Mouse (Mus musculus) ES-E14 (cell line): ENCODE data around the gene Wdfy2. TPM values are rescaled to one million over a fixed set of nuclear protein-coding genes. Genes with fewer than 3 reads are reported as not detected.

Experiments used
- DNase-seq: peaks from one replicate; pipeline ENCODE4 v3.0.0-alpha.2; 2013; ENCODE audit warnings: low read depth, low spot score
- H3K27ac ChIP-seq: 2 replicates; pipeline ENCODE4 v1.5.1; 2012; ENCODE audit warnings: low read depth, mild to moderate bottlenecking, low read length, moderate library complexity, mixed read lengths; ENCODE audit not compliant: poor library complexity, insufficient read depth, severe bottlenecking
- H3K36me3 ChIP-seq: 2 replicates; pipeline ENCODE4 v1.6.1; 2012; ENCODE audit warnings: mild to moderate bottlenecking, low read length, moderate library complexity, mixed read lengths; ENCODE audit not compliant: control insufficient read depth, poor library complexity, insufficient read depth, severe bottlenecking
- H3K4me1 ChIP-seq, 2 experiments: fragments of 150-350 bp in 1 of 2; sonication (generic) in 1 of 2; 2 replicates each; pipeline ENCODE4 v1.6.1; 2012; ENCODE audit warnings: low read length in 2 of 2, mild to moderate bottlenecking in 1 of 2, mixed read lengths in 1 of 2; ENCODE audit not compliant: control insufficient read depth in 2 of 2, insufficient read depth in 2 of 2, poor library complexity in 1 of 2
- H3K4me3 ChIP-seq, 2 experiments: fragments of 150-350 bp in 1 of 2; sonication (generic) in 1 of 2; 2 replicates each; pipeline ENCODE4 v1.5.1; 2012; ENCODE audit warnings: low read length in 2 of 2, low read depth in 1 of 2, mild to moderate bottlenecking in 1 of 2, mixed read lengths in 1 of 2; ENCODE audit not compliant: insufficient read depth in 1 of 2, poor library complexity in 1 of 2, severe bottlenecking in 1 of 2
- H3K9ac ChIP-seq: 2 replicates; pipeline ENCODE4 v1.6.1; 2012; ENCODE audit warnings: low read depth, mild to moderate bottlenecking, low read length, mixed read lengths; ENCODE audit not compliant: poor library complexity, insufficient read depth, severe bottlenecking
- H3K9me3 ChIP-seq: fragments of 150-350 bp; sonication (generic); 2 replicates; pipeline ENCODE4 v1.6.1; 2012; ENCODE audit warnings: low read depth, mild to moderate bottlenecking, low read length; ENCODE audit not compliant: control insufficient read depth, insufficient read depth
- CHD2 ChIP-seq: IDR thresholded peaks from 2 replicates; pipeline ENCODE4 v1.6.1; 2014; ENCODE audit warnings: mild to moderate bottlenecking, low read depth, low read length, inconsistent platforms
- HCFC1 ChIP-seq: IDR thresholded peaks from 2 replicates; pipeline ENCODE4 v1.6.1; 2012; ENCODE audit warnings: low read length, inconsistent platforms, borderline replicate concordance; ENCODE audit not compliant: insufficient read depth
- MAFK ChIP-seq: IDR thresholded peaks from 2 replicates; pipeline ENCODE4 v1.6.1; 2014; ENCODE audit warnings: mild to moderate bottlenecking, low read depth, low read length, inconsistent platforms; ENCODE audit not compliant: insufficient read depth
- ZC3H11A ChIP-seq: IDR thresholded peaks from 2 replicates; pipeline ENCODE4 v1.6.1; 2012; ENCODE audit warnings: low read depth, mild to moderate bottlenecking, inconsistent platforms, low read length, borderline replicate concordance
- ZNF384 ChIP-seq: IDR thresholded peaks from 2 replicates; pipeline ENCODE4 v1.6.1; 2012; ENCODE audit warnings: low read depth, low read length, inconsistent platforms
- in situ Hi-C, 2 experiments: fragments of 600-800 bp; cut with MboI; formaldehyde crosslinking; loops; one replicate each; pipeline ENCODE4 v1.15.1; 2025; ENCODE audit warnings: low sequenced_read_pairs in 2 of 2, inconsistent platforms in 1 of 2; ENCODE audit not compliant: unreplicated experiment in 2 of 2
- total RNA-seq: library from RNA; depleted of rRNA; stranded (reverse); fragments of 300-350 nt; gene quantifications from 2 replicates; pipeline ENCODE4 v1.2.3, GENCODE M21; 2012

The Wdfy2 gene
- total RNA-seq, 1 experiment: 7.0 TPM

DNA sequence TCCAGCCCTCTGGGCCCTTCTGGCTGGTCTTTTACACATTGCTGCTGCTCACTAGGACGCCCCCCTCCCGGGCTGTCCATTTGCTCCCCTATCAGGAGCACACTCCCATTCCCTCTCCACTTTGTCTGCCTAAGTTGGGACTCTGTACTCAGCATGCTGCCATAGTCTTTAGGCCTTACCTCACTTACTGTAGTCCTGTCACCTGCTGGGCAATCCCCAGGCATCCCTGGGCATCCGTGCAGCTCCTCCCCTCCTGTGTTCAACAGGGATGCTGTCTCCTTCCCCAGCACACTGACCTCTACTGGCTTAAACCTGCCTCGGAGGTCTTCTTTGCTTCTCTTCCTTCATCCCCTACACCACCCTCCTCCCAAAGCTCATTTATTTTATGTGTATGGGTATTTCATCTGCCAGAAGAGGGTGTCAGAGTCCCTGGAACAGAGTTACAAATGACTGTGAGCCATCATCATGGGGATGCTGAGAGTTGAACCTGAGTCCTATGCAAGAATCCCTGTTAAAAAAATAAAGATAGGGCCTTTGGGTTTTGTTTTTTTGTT, 44.7 kb downstream of the Wdfy2 start:
- in situ Hi-C loops: no loop called here
- Histone ChIP-seq H3K9me3 (no peaks in the 10 kb centered on the region), H3K9ac (no peak overlapping the region)

DNA sequence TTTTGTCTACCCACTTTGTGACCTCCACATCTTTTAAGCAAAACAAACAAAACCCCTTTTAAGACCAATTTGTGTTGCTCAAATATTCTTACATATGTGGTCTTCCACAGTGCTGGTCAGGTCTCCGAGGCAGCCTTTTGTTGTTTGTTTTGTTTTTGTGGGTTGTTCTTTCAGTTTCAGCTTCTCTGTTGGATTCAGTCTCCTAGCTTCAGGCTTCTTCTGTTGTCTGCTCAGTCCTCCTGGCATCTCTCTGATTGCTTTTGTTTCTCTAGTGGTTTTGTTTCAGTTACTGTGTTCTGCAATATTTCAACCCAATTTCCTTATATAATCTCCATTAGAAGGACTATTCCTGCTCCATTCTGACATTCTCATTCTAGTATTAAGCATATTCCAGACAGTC, 46.1 kb downstream of the Wdfy2 start:
- no peak overlapping the region for H3K27ac ChIP-seq
- no peaks in the 10 kb centered on the region for H3K9me3 ChIP-seq
- in situ Hi-C loops: no loop called here
- TF ChIP-seq MAFK (no peak), ZNF384 (no peak), HCFC1 (no peak), ZC3H11A (no peak), CHD2 (no peak)
- no peak for DNase-seq
- H3K36me3 ChIP-seq: no peaks in the 10 kb centered on the region
- peaks cover 0 to 4% of the 10 kb centered on the region in 2 experiments; a peak in 2 of 4 replicates for H3K4me1 ChIP-seq
- no peak overlapping the region for H3K4me3 ChIP-seq
- no peak overlapping the region for H3K9ac ChIP-seq

More for the DNA sequence above, 44.7 kb downstream of the Wdfy2 start:
- no peak for DNase-seq
- H3K36me3 ChIP-seq: no peaks in the 10 kb centered on the region
- H3K27ac ChIP-seq: no peak overlapping the region
- no peak overlapping the region for H3K4me3 ChIP-seq
- no peak for TF ChIP-seq ZNF384
- no peak for TF ChIP-seq CHD2
- TF ChIP-seq MAFK: no peak
- no peak for TF ChIP-seq ZC3H11A
- no peak for TF ChIP-seq HCFC1
- H3K4me1 ChIP-seq: peaks cover 0 to 4% of the 10 kb centered on the region in 2 experiments; a peak in 2 of 4 replicates

DNA sequence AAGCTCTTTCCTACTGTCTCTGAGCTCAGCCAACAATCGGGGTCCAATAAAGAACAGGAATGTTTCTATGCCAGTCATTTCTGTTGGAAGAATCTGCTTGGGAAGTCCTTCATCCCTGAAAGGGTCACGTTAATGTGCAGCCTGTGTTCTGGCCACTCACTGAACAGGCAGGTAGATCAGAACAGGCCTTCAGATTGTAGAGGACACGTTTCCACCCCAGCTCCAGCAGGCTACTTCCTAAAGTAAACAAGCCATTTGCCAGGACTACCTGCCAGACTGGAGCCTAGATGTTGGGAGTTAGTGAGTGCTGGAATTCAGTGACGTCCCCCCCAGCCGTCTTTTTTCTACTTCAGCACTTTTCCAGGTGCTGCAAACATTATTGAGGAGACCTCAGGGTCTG, 46.7 kb downstream of the Wdfy2 start:
- no peak overlapping the region for H3K27ac ChIP-seq
- no peak for TF ChIP-seq ZC3H11A
- TF ChIP-seq ZNF384: no peak
- TF ChIP-seq CHD2: no peak
- TF ChIP-seq MAFK: no peak
- TF ChIP-seq HCFC1: no peak

DNA sequence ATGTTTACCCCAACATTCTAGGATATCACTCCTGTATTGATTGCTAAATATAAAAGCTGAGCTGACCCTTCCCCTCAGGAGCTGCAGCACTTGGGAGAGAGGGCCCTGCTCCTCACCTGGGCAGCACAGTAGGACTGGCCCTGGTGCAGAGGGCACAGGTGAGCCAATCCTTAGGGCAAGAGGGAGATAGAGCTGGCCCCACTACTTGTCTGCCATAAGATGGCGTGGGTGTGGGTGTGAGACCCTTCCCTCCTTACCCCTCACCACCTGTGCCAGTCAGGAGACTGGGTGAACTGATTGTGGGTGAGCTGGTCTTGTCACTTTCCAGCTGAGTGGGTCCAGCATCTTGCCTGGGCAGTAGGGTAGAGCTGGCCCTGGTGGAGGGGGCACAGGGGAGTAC, 47.2 kb downstream of the Wdfy2 start:
- no peak overlapping the region for H3K4me3 ChIP-seq
- H3K4me1 ChIP-seq: peaks cover 0 to 3% of the 10 kb centered on the region in 2 experiments; a peak in 2 of 4 replicates
- H3K9ac ChIP-seq: no peak overlapping the region
- no peaks in the 10 kb centered on the region for H3K36me3 ChIP-seq
- in situ Hi-C loops: no loop called here
- H3K27ac ChIP-seq: no peak overlapping the region
- DNase-seq: no peak
- no peaks in the 10 kb centered on the region for H3K9me3 ChIP-seq
- TF ChIP-seq HCFC1: no peak

More for the DNA sequence above, 46.7 kb downstream of the Wdfy2 start:
- Histone ChIP-seq H3K9me3 (no peaks in the 10 kb centered on the region), H3K9ac (no peak overlapping the region), H3K4me3 (no peak overlapping the region), H3K4me1 (peaks cover 0 to 4% of the 10 kb centered on the region in 2 experiments; a peak in 2 of 4 replicates), H3K36me3 (no peaks in the 10 kb centered on the region)
- DNase-seq: no peak
- in situ Hi-C loops: no loop called here

DNA sequence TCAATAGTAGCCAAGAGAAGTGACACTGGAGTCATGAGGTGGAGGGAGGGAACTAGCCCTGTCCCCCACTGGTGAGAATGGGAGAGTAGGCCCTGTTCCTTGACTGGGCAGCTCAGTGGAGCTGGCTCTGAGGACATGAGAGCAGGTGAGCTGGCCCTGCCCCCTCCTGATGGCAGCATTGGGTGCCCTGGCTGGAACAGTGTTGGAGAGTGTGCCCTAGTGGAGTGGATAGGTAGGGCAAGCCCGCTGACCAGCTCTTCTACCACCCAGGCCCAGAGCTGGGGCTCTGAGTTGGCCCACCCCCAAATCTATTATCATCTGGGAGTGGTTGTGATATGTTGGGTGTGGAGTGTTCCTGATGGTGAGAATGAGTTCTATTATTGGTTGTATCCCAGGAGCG, 47.7 kb downstream of the Wdfy2 start:
- TF ChIP-seq ZC3H11A (no peak), MAFK (no peak), ZNF384 (no peak), HCFC1 (no peak), CHD2 (no peak)
- Histone ChIP-seq H3K4me3 (no peak overlapping the region), H3K9ac (no peak overlapping the region), H3K9me3 (no peaks in the 10 kb centered on the region), H3K27ac (no peak overlapping the region), H3K36me3 (no peaks in the 10 kb centered on the region), H3K4me1 (no peaks in the 10 kb centered on the region; a peak in 1 of 4 replicates)
- no peak for DNase-seq
- in situ Hi-C loops: no loop called here
